Mouse (Mus musculus): Measurements from ENCODE around the gene Cd70. TPM values are rescaled to one million over a fixed set of nuclear protein-coding genes. Genes with fewer than 3 reads are reported as not detected.

The Cd70 gene
- polyA plus RNA-seq, 1 experiment from 2014 or later = not detected

Other genes starting within 250 kb of the Cd70 start
- gene Mllt1, start 214.4 kb downstream of the Cd70 start, polyA plus RNA-seq (2015; fragmentation: Nextera tagmentation; extraction: Ambion mirVana) = 9.0 and 10.2 TPM in 2 replicates
- gene Acer1, start 167.7 kb downstream of the Cd70 start, polyA plus RNA-seq (2015; fragmentation: Nextera tagmentation; extraction: Ambion mirVana) = not detected in 2 replicates
- gene Clpp, start 159.5 kb downstream of the Cd70 start, polyA plus RNA-seq (2015; fragmentation: Nextera tagmentation; extraction: Ambion mirVana) = 67.8 and 75.8 TPM in 2 replicates
- gene Alkbh7, start 152.4 kb downstream of the Cd70 start, polyA plus RNA-seq (2015; fragmentation: Nextera tagmentation; extraction: Ambion mirVana) = 15.4 and 17.0 TPM in 2 replicates
- gene Pspn, start 149.8 kb downstream of the Cd70 start, polyA plus RNA-seq (2015; fragmentation: Nextera tagmentation; extraction: Ambion mirVana) = not detected in 2 replicates
- gene Gtf2f1, start 138.5 kb downstream of the Cd70 start, polyA plus RNA-seq (2015; fragmentation: Nextera tagmentation; extraction: Ambion mirVana) = 46.8 and 48.8 TPM in 2 replicates
- gene Gm17949, start 138.3 kb downstream of the Cd70 start, polyA plus RNA-seq (2015; fragmentation: Nextera tagmentation; extraction: Ambion mirVana) = 0.20 and 0.36 TPM in 2 replicates
- 20.9 and 21.4 TPM in 2 replicates for gene Khsrp, start 118.3 kb downstream of the Cd70 start, polyA plus RNA-seq (2015; fragmentation: Nextera tagmentation; extraction: Ambion mirVana)
- gene Slc25a41, start 108.1 kb downstream of the Cd70 start, polyA plus RNA-seq (2015; fragmentation: Nextera tagmentation; extraction: Ambion mirVana) = not detected in 2 replicates
- 11.1 and 11.2 TPM in 2 replicates for gene Crb3, start 90.7 kb downstream of the Cd70 start, polyA plus RNA-seq (2015; fragmentation: Nextera tagmentation; extraction: Ambion mirVana)
- gene Slc25a23, start 89.9 kb downstream of the Cd70 start, polyA plus RNA-seq (2015; fragmentation: Nextera tagmentation; extraction: Ambion mirVana) = 4.9 and 7.0 TPM in 2 replicates
- 2.6 and 4.2 TPM in 2 replicates for gene Dennd1c, start 71.3 kb downstream of the Cd70 start, polyA plus RNA-seq (2015; fragmentation: Nextera tagmentation; extraction: Ambion mirVana)
- gene Tubb4a, start 62.0 kb downstream of the Cd70 start, polyA plus RNA-seq (2015; fragmentation: Nextera tagmentation; extraction: Ambion mirVana) = 0.29 and 0.31 TPM in 2 replicates
- 0.71 and 0.76 TPM in 2 replicates for gene Tnfsf9, start 44.5 kb downstream of the Cd70 start, polyA plus RNA-seq (2015; fragmentation: Nextera tagmentation; extraction: Ambion mirVana)
- 1.3 and 1.4 TPM in 2 replicates for gene Tnfsf14, start 44.4 kb upstream of the Cd70 start, polyA plus RNA-seq (2015; fragmentation: Nextera tagmentation; extraction: Ambion mirVana)
- gene C3, start 78.4 kb upstream of the Cd70 start, polyA plus RNA-seq (2015; fragmentation: Nextera tagmentation; extraction: Ambion mirVana) = 369 and 468 TPM in 2 replicates
- gene Gpr108, start 98.7 kb upstream of the Cd70 start, polyA plus RNA-seq (2015; fragmentation: Nextera tagmentation; extraction: Ambion mirVana) = 11.9 and 12.0 TPM in 2 replicates
- gene Trip10, start 99.7 kb upstream of the Cd70 start, polyA plus RNA-seq (2015; fragmentation: Nextera tagmentation; extraction: Ambion mirVana) = 8.1 and 9.8 TPM in 2 replicates
- 13.8 and 14.5 TPM in 2 replicates for gene Vav1, start 129.3 kb upstream of the Cd70 start, polyA plus RNA-seq (2015; fragmentation: Nextera tagmentation; extraction: Ambion mirVana)
- 25.1 and 25.8 TPM in 2 replicates for gene Adgre1, start 208.9 kb upstream of the Cd70 start, polyA plus RNA-seq (2015; fragmentation: Nextera tagmentation; extraction: Ambion mirVana)